Comparison of ENCODE assay signal across 22 mouse cellular contexts in the genomic region with DNA sequence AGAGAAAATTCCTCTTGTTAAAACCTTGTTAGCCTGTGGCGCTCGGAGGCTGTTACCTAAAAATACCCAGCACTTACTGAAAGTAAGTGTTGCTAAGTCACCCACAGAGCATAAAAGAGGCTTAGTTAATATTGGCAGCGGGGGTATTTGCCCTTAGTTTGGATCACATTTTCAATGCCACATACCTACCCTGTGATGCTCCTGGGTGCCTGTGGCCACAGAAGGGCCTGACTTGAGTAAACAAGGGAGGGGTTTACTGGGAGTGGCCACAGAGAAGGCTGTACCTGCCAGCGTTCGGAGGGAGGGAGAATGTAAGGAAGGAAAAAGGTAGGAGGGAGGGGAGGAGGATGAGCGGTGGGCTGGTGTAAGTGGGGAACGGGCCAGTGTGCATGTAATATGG.
DNase-seq lines count a peak whose midpoint lies in the region; ATAC-seq and TF ChIP-seq lines count a peak whose summit lies in the region.
"Had no signal": no experiment of that assay in that cellular context is flagged by ENCODE, and none has a peak within 500 bp of the region (broad histone marks: within the 10 kb centered on the region; RNA-seq: fewer than 3 reads in every experiment).

No protein-coding gene starts in this region.

- WGBS in intestine, embryonic 15.5 days = 61% methylated on average over 7 of the region's 7 CpGs
- 64% methylated on average over 7 of the region's 7 CpGs for WGBS in intestine, postnatal 0 days
- 77% methylated on average over 7 of the region's 7 CpGs for WGBS in liver, postnatal 0 days (ENCODE audit: insufficient replicate concordance)
- WGBS in liver, embryonic 11.5 days = 86% methylated on average over 7 of the region's 7 CpGs
- 57% methylated on average over 7 of the region's 7 CpGs for WGBS in lung, embryonic 16.5 days
- 78% methylated on average over 7 of the region's 7 CpGs for WGBS in lung, adult 2 months
- WGBS in stomach, embryonic 16.5 days = 64% methylated on average over 7 of the region's 7 CpGs
- WGBS in forebrain, embryonic 14.5 days = 85% methylated on average over 7 of the region's 7 CpGs

- H3K4me2 ChIP-seq in intestine, embryonic 15.5 days (replicated peaks) = no peak overlapping the region
- no peak overlapping the region for H3K4me2 ChIP-seq in intestine, postnatal 0 days (replicated peaks; ENCODE audit: low read depth)
- no peak overlapping the region for H3K4me2 ChIP-seq in liver, postnatal 0 days (ENCODE audit: low read depth, low read length)
- H3K4me2 ChIP-seq in liver, embryonic 11.5 days = no peak overlapping the region
- H3K4me2 ChIP-seq in lung, embryonic 16.5 days (ENCODE audit: low read depth, low read length) = no peak overlapping the region
- no peak overlapping the region for H3K4me2 ChIP-seq in stomach, embryonic 16.5 days (ENCODE audit: low read depth, low read length)
- H3K4me2 ChIP-seq in forebrain, embryonic 14.5 days (ENCODE audit: low read length) = no peak overlapping the region
- H3K4me2 ChIP-seq: embryonic facial prominence, embryonic 12.5 days had no signal

- H3K9me3 ChIP-seq in intestine, embryonic 15.5 days = no peaks in the 10 kb centered on the region
- H3K9me3 ChIP-seq in intestine, postnatal 0 days (ENCODE audit: control insufficient read depth) = no peaks in the 10 kb centered on the region
- no peaks in the 10 kb centered on the region for H3K9me3 ChIP-seq in liver, postnatal 0 days (ENCODE audit: low read length)
- no peaks in the 10 kb centered on the region for H3K9me3 ChIP-seq in liver, embryonic 11.5 days (ENCODE audit: control insufficient read depth, low read length)
- no peaks in the 10 kb centered on the region for H3K9me3 ChIP-seq in lung, embryonic 16.5 days (ENCODE audit: control insufficient read depth, low read length)
- no peaks in the 10 kb centered on the region for H3K9me3 ChIP-seq in stomach, embryonic 16.5 days (replicated peaks; ENCODE audit: control insufficient read depth, low read length)
- H3K9me3 ChIP-seq in forebrain, embryonic 14.5 days (replicated peaks; ENCODE audit: control insufficient read depth, low read length) = no peaks in the 10 kb centered on the region
- H3K9me3 ChIP-seq: embryonic facial prominence, embryonic 12.5 days; G1E; heart, embryonic 10.5 days had no signal

- H3K4me1 ChIP-seq in intestine, embryonic 15.5 days (replicated peaks) = peaks cover 6% of the 10 kb centered on the region
- no peaks in the 10 kb centered on the region; the same call in 1 of the 2 replicates for H3K4me1 ChIP-seq in intestine, postnatal 0 days (replicated peaks; ENCODE audit: control insufficient read depth, insufficient read depth, low read length)
- H3K4me1 ChIP-seq in liver, postnatal 0 days (ENCODE audit: insufficient read depth) = peaks cover 27% of the 10 kb centered on the region
- H3K4me1 ChIP-seq in liver, embryonic 11.5 days (replicated peaks; ENCODE audit: control insufficient read depth, insufficient read depth, low read length) = peaks cover 14% of the 10 kb centered on the region
- H3K4me1 ChIP-seq in lung, embryonic 16.5 days (replicated peaks; ENCODE audit: control insufficient read depth, insufficient read depth, low read length) = peaks cover 44% of the 10 kb centered on the region
- H3K4me1 ChIP-seq in lung, adult 2 months (ENCODE audit: control insufficient read depth, insufficient read depth, low read length) = peaks cover 4% of the 10 kb centered on the region; the same call in 1 of the 2 replicates
- H3K4me1 ChIP-seq in stomach, embryonic 16.5 days (ENCODE audit: control insufficient read depth, insufficient read depth, low read length) = peaks cover 39% of the 10 kb centered on the region
- no peaks in the 10 kb centered on the region for H3K4me1 ChIP-seq in forebrain, embryonic 14.5 days (ENCODE audit: control insufficient read depth, insufficient read depth, low read length)

- H3K36me3 ChIP-seq in intestine, embryonic 15.5 days = no peaks in the 10 kb centered on the region
- no peaks in the 10 kb centered on the region for H3K36me3 ChIP-seq in intestine, postnatal 0 days (ENCODE audit: control insufficient read depth, insufficient read depth)
- peaks cover 13% of the 10 kb centered on the region for H3K36me3 ChIP-seq in liver, postnatal 0 days (replicated peaks; ENCODE audit: insufficient read depth, low read length)
- no peaks in the 10 kb centered on the region for H3K36me3 ChIP-seq in liver, embryonic 11.5 days (ENCODE audit: control insufficient read depth, insufficient read depth, low read length)
- H3K36me3 ChIP-seq in lung, embryonic 16.5 days (ENCODE audit: control insufficient read depth, insufficient read depth, low read length) = no peaks in the 10 kb centered on the region
- H3K36me3 ChIP-seq in stomach, embryonic 16.5 days (ENCODE audit: control insufficient read depth, insufficient read depth, low read length) = no peaks in the 10 kb centered on the region
- no peaks in the 10 kb centered on the region for H3K36me3 ChIP-seq in forebrain, embryonic 14.5 days (ENCODE audit: control insufficient read depth, insufficient read depth, low read length)
- H3K36me3 ChIP-seq: embryonic facial prominence, embryonic 12.5 days; heart, embryonic 10.5 days had no signal

- no peak overlapping the region for H3K4me3 ChIP-seq in intestine, embryonic 15.5 days (replicated peaks)
- H3K4me3 ChIP-seq in intestine, postnatal 0 days (ENCODE audit: low read depth, low read length) = no peak overlapping the region
- H3K4me3 ChIP-seq in liver, postnatal 0 days (ENCODE audit: low read depth, low read length) = no peak overlapping the region
- H3K4me3 ChIP-seq in liver, embryonic 11.5 days (ENCODE audit: low read depth, low read length) = no peak overlapping the region
- H3K4me3 ChIP-seq in lung, embryonic 16.5 days (ENCODE audit: low read length) = no peak overlapping the region
- H3K4me3 ChIP-seq in lung, adult 2 months (replicated peaks; ENCODE audit: extremely low read depth, low read depth, low read length) = no peak overlapping the region
- no peak overlapping the region for H3K4me3 ChIP-seq in stomach, embryonic 16.5 days (replicated peaks; ENCODE audit: low read length)
- H3K4me3 ChIP-seq in forebrain, embryonic 14.5 days (ENCODE audit: low read depth, low read length) = no peak overlapping the region
- H3K4me3 ChIP-seq: embryonic facial prominence, embryonic 12.5 days; heart, embryonic 10.5 days had no signal

- H3K27me3 ChIP-seq in intestine, embryonic 15.5 days (replicated peaks) = no peaks in the 10 kb centered on the region
- H3K27me3 ChIP-seq in intestine, postnatal 0 days (replicated peaks; ENCODE audit: control insufficient read depth, insufficient read depth, low read length) = no peaks in the 10 kb centered on the region
- no peaks in the 10 kb centered on the region for H3K27me3 ChIP-seq in liver, postnatal 0 days (ENCODE audit: insufficient read depth, low read length)
- H3K27me3 ChIP-seq in liver, embryonic 11.5 days (replicated peaks; ENCODE audit: control insufficient read depth, insufficient read depth, low read length) = no peaks in the 10 kb centered on the region
- H3K27me3 ChIP-seq in lung, embryonic 16.5 days (ENCODE audit: control insufficient read depth, insufficient read depth, low read depth, low read length) = no peaks in the 10 kb centered on the region
- H3K27me3 ChIP-seq in stomach, embryonic 16.5 days (ENCODE audit: control insufficient read depth, insufficient read depth, low read length) = no peaks in the 10 kb centered on the region
- no peaks in the 10 kb centered on the region for H3K27me3 ChIP-seq in forebrain, embryonic 14.5 days (replicated peaks; ENCODE audit: control insufficient read depth, insufficient read depth, low read length)
- H3K27me3 ChIP-seq: embryonic facial prominence, embryonic 12.5 days had no signal

- no peak overlapping the region for H3K27ac ChIP-seq in intestine, embryonic 15.5 days
- H3K27ac ChIP-seq in intestine, postnatal 0 days (ENCODE audit: low read depth, low read length) = no peak overlapping the region
- no peak overlapping the region for H3K27ac ChIP-seq in liver, postnatal 0 days (ENCODE audit: low read depth)
- H3K27ac ChIP-seq in liver, embryonic 11.5 days (ENCODE audit: low read depth, low read length) = no peak overlapping the region
- H3K27ac ChIP-seq in lung, embryonic 16.5 days (ENCODE audit: low read length) = peak overlapping the region; percentile 64
- no peak overlapping the region for H3K27ac ChIP-seq in stomach, embryonic 16.5 days (ENCODE audit: low read length)
- no peak overlapping the region for H3K27ac ChIP-seq in forebrain, embryonic 14.5 days (ENCODE audit: low read depth, low read length)
- H3K27ac ChIP-seq: embryonic facial prominence, embryonic 12.5 days; heart, embryonic 10.5 days had no signal

- no peak for TF ChIP-seq CTCF in intestine, postnatal 0 days (IDR thresholded peaks at IDR 0.05; ENCODE audit: low read depth)
- no peak for TF ChIP-seq CTCF in liver, postnatal 0 days (IDR thresholded peaks at IDR 0.05; ENCODE audit: low read depth)
- TF ChIP-seq CTCF in lung, adult 2 months (IDR thresholded peaks at IDR 0.05; ENCODE audit: insufficient read depth, low read length) = no peak

- TF ChIP-seq EP300 in liver, postnatal 0 days (IDR thresholded peaks at IDR 0.05; ENCODE audit: low read depth) = no peak

- 0 out of 2 replicates have a peak, but pooled peaks have one; percentile 21 for ATAC-seq in intestine, embryonic 15.5 days
- no peak for ATAC-seq in intestine, postnatal 0 days
- ATAC-seq in liver, postnatal 0 days = peak; percentile 51; the same call in 1 of the 2 replicates
- ATAC-seq in liver, embryonic 11.5 days (replicated peaks; ENCODE audit: low FRiP score) = no peak
- peak; percentile 60 for ATAC-seq in lung, embryonic 16.5 days (ENCODE audit: low read depth)
- peak; percentile 19; the same call in 1 of the 2 replicates for ATAC-seq in stomach, embryonic 16.5 days (ENCODE audit: insufficient read depth, low FRiP score)
- ATAC-seq in forebrain, embryonic 14.5 days = no peak
- ATAC-seq: CD4-positive, CD25-positive, alpha-beta regulatory T cell, adult 4 months; forebrain, embryonic 16.5 days had no signal

- no peak for DNase-seq in liver, postnatal 0 days
- no peak for DNase-seq in liver, embryonic 11.5 days (ENCODE audit: low spot score)
- no peak for DNase-seq in lung, adult 2 months
- no peak for DNase-seq in forebrain, embryonic 14.5 days (ENCODE audit: low spot score)
- DNase-seq: adrenal gland, postnatal 14 days; B cell, adult 2 months; cerebellum, adult 11-12 months; cerebellum, adult 9-10 months; cerebellum, postnatal 25 days; gastrocnemius, postnatal 10 days; heart, adult 18-20 months; heart, postnatal 10 days; heart, postnatal 4 days had no signal

- H3K9ac ChIP-seq in intestine, embryonic 15.5 days = no peak overlapping the region
- H3K9ac ChIP-seq in intestine, postnatal 0 days (ENCODE audit: low read depth, low read length) = no peak overlapping the region
- no peak overlapping the region for H3K9ac ChIP-seq in liver, postnatal 0 days (replicated peaks)
- H3K9ac ChIP-seq in liver, embryonic 11.5 days (ENCODE audit: low read depth, low read length) = no peak overlapping the region
- H3K9ac ChIP-seq in lung, embryonic 16.5 days (ENCODE audit: low read length) = no peak overlapping the region
- no peak overlapping the region for H3K9ac ChIP-seq in stomach, embryonic 16.5 days (ENCODE audit: low read length)
- no peak overlapping the region for H3K9ac ChIP-seq in forebrain, embryonic 14.5 days (ENCODE audit: low read length)
- H3K9ac ChIP-seq: embryonic facial prominence, embryonic 12.5 days had no signal

- TF ChIP-seq POLR2A in lung, adult 2 months (IDR thresholded peaks at IDR 0.05; ENCODE audit: borderline replicate concordance, extremely low read depth, low read depth, low read length) = no peak

Comparison
In these comparisons a context has a peak if more than half of its experiments do, and no peak if none do; other contexts are left out.
1. ATAC-seq: peak in intestine, embryonic 15.5 days (single experiment), liver, postnatal 0 days (single experiment), lung, embryonic 16.5 days (single experiment) and stomach, embryonic 16.5 days (single experiment); none in intestine, postnatal 0 days (single experiment), liver, embryonic 11.5 days (single experiment) and forebrain, embryonic 14.5 days (single experiment).